Mouse (Mus musculus) spleen, adult 10 weeks (tissue): Measurements from ENCODE around the gene Rbmx. TPM values are rescaled to one million over a fixed set of nuclear protein-coding genes. Genes with fewer than 3 reads are reported as not detected.

Source experiments
- polyA plus RNA-seq: library from polyadenylated mRNA; stranded (reverse); fragments of 350-450 nt; fragmentation: Illumina TruSeq; extraction: RNeasy Lipid Tissue Mini Kit (QIAGEN cat#74804); gene quantifications from one replicate; pipeline ENCODE4 v1.2.3, GENCODE M21; 2015; ENCODE audit warnings: low replicate concordance; ENCODE audit not compliant: insufficient read depth

Gene Rbmx
- 115 TPM for polyA plus RNA-seq

DNA sequence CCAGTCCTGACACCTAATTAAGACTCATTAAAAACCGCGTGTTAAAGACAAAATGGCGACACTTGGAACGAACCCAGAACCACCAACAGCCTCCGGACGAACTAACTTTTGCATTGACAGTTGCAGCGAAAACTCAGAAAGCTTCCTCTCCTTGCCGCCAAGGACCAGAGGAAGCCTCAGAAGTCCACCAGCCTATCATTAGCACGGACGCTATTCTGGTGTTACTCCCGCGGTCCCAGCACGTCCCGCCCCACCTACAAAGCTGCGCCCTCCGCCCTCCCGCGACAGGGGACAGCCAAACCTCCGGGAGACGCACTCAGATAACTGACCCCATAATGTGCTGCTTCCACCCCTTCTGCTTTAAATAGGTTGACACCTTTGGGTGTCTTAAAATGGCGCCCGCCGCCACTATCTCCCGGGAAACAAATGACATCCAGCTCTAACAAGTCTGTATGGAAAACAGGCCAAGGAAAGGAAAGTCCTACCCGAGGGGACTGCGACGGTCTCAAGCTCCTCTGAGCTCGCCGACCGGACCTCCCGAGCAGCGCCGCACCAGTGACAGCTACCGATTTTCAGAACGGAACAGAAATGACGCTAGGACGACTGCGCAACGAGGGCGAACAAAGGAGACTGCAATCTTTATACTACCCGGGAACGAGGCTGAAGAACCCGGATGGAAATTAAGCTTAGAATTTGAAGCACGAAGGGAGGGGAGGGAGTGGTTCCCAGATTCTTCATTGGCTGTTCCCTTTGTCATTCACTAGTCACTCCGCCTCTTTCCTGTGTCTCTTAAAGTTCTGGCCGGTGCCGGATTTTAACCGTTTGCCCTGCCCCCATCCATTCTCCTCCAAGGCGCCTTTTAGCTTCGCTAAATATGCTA lies at the start of gene Rbmx:
Gene Rbmx (minus strand): TSS at position 670 of the 880 bp plus-strand sequence.

GRCm38 (mm10) chrX:57408769-57409168 lies 15.9 kb upstream of the Rbmx start, which contains the start of gene Gm364:
Gm364 (plus strand) TSS chrX:57409154.

GRCm38 (mm10) chrX:57338371-57339211 lies 54.2 kb downstream of the Rbmx start, which contains the start of gene Arhgef6:
Arhgef6 (minus strand) TSS chrX:57338729.

Other genes starting within 250 kb of the Rbmx start
- 8.7 TPM for gene Cd40lg, start 180.9 kb downstream of the Rbmx start, polyA plus RNA-seq
- gene Arhgef6, start 54.3 kb downstream of the Rbmx start, polyA plus RNA-seq = 158 TPM
- gene Gm364, start 16.1 kb upstream of the Rbmx start, polyA plus RNA-seq = not detected
- not detected for gene Gpr101, start 110.7 kb upstream of the Rbmx start, polyA plus RNA-seq